Mouse (Mus musculus) mouse trophoblast stem cell (cell line): Measurements from ENCODE around the gene Fam120c.

Source experiments
- in situ Hi-C, 2 experiments: fragments of 300-500 bp; cut with MseI, MboI; formaldehyde crosslinking; loops; 2 replicates in 1 of 2; 3 replicates in 1 of 2; pipeline ENCODE4 v1.15.1; 2025

The Fam120c gene

GRCm38 (mm10) chrX:151520458-151521322 is 176.7 kb downstream of the Fam120c start, which contains the start of gene Phf8:
Phf8 (plus strand) TSS chrX:151520672.
- in situ Hi-C loops: no loop called here
